Mouse (Mus musculus) forebrain, embryonic 11.5 days (tissue): ENCODE data around the gene Ostc. TPM values are rescaled to one million over a fixed set of nuclear protein-coding genes. Genes with fewer than 3 reads are reported as not detected.

Experiments
- ATAC-seq: fragments of 200-750 bp; cut with Nextera tagmentation; replicated peaks from 2 replicates; pipeline ENCODE4 v1.8.0; 2017; ENCODE audit warnings: moderate TSS enrichment; ENCODE audit not compliant: low FRiP score
- DNase-seq: peaks from one replicate; pipeline ENCODE4 v3.0.0-alpha.2; 2017; ENCODE audit warnings: low spot score
- H3K27ac ChIP-seq: fragments of 300-500 bp; sonication (generic); 2 replicates; pipeline ENCODE4 v1.5.1; 2014; ENCODE audit warnings: low read depth, low read length
- H3K27me3 ChIP-seq: fragments of 300-500 bp; sonication (generic); 2 replicates; pipeline ENCODE4 v1.6.1; 2014; ENCODE audit warnings: mild to moderate bottlenecking, low read length, mixed read lengths; ENCODE audit not compliant: control insufficient read depth, insufficient read depth
- H3K36me3 ChIP-seq: fragments of 300-500 bp; sonication (generic); 2 replicates; pipeline ENCODE4 v1.6.1; 2014; ENCODE audit warnings: mild to moderate bottlenecking, low read length, moderate library complexity, mixed read lengths; ENCODE audit not compliant: control insufficient read depth, insufficient read depth
- H3K4me1 ChIP-seq: fragments of 300-500 bp; sonication (generic); replicated peaks from 2 replicates; pipeline ENCODE4 v1.6.1; 2014; ENCODE audit warnings: low read length, mixed read lengths; ENCODE audit not compliant: control insufficient read depth, insufficient read depth
- H3K4me2 ChIP-seq: fragments of 300-500 bp; sonication (generic); 2 replicates; pipeline ENCODE4 v1.6.1; 2014; ENCODE audit warnings: low read depth, mild to moderate bottlenecking, low read length, moderate library complexity, mixed read lengths; ENCODE audit not compliant: severe bottlenecking
- H3K4me3 ChIP-seq: fragments of 300-500 bp; sonication (generic); 2 replicates; pipeline ENCODE4 v1.5.1; 2014; ENCODE audit warnings: low read depth, low read length
- H3K9ac ChIP-seq: fragments of 300-500 bp; sonication (generic); 2 replicates; pipeline ENCODE4 v1.6.1; 2014; ENCODE audit warnings: low read length
- H3K9me3 ChIP-seq: fragments of 300-500 bp; sonication (generic); 2 replicates; pipeline ENCODE4 v1.6.1; 2016; ENCODE audit warnings: low read length, mixed read lengths; ENCODE audit not compliant: control insufficient read depth
- WGBS: fragments of 180-500 bp; shearing (Covaris S2); extraction: QIAGEN DNeasy Blood & Tissue Kit; methylation state at CpG from one replicate; pipeline ENCODE4 v1.1.7; 2014; 5-methylcytosine and 5-hydroxymethylcytosine counted together
- polyA plus RNA-seq: library from polyadenylated mRNA; unstranded; fragments of >200 nt; fragmentation: Nextera tagmentation; extraction: Ambion mirVana; gene quantifications from 2 replicates; pipeline ENCODE4 v1.2.1, GENCODE M21; 2014

Gene Ostc
- polyA plus RNA-seq, 1 experiment from 2014 or later: 308 TPM

- Histone ChIP-seq H3K27me3 (no peaks in the 10 kb centered on the region), H3K36me3 (peaks cover 25% of the 10 kb centered on the region; the same call in 1 of the 2 replicates), H3K4me3 (peak within 1 kb of the TSS; percentile 97), H3K4me2 (peak within 1 kb of the TSS; percentile 83), H3K27ac (peak within 1 kb of the TSS; percentile 80), H3K9ac (peak within 1 kb of the TSS; percentile 95), H3K4me1 (peaks cover 11% of the 10 kb centered on the region), H3K9me3 (no peaks in the 10 kb centered on the region)
- 0% methylated on average over 45 of the region's 45 CpGs for WGBS
- ATAC-seq (peak; percentile 99), DNase-seq (peak; percentile 96)
Measured at GRCm38 (mm10) chr3:130730189-130730653, 21.0 kb upstream of the Ostc start, which contains the start of gene Rpl34. Rpl34 (minus strand) TSS chr3:130730398.

DNA sequence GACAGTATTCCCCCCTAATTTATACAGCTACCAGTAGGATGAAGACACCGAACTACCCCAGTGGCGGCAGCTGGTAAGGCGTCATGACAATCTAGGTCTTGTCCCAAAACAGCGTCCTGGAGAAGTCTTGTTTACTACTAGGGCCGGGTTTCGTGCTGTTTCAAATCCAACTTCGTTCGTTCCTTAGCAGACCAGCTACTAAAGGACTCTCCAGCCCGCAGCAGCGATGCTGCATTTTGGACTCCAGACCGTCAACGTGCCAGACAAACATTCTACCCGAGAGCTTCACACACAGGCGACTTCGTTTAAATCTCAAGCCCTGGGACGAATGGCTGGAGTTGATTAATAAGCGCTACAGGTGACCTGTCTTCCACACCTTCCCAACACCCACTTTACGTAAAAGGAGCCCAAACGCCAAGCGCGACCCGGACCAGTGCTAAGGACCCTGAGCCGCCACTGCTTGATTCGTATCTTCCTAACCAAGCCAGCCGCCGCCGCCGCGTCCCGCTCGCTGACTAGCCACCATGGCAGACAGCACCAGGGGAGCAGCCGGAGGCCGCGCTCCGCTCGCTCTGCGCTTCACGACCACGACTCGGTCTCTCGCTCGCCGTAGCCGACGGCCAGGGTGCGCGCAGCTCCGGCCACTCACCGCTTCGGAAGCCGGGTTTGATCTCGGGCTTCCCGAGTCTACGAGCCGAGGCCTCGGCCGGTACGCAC is 20.4 kb upstream of the Ostc start:
- peak; percentile 32; the same call in 1 of the 2 replicates for ATAC-seq

DNA sequence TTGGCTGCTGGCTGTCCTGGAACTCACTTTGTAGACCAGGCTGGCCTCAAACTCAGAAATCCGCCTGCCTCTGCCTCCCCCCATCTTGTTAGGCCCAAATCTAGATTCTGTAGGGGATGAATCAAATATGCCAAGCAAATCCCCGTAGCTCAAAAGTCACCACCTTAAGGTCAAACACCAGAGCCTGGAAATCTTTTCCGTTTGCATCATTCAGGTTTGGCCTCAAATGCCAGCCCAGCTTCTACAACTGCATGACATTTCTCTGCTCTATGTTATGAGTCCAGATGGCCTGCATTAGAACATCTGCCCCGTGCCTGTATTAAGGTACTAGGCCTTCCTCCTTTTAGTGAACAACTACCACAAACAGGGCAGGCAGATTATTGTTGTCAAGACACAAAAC is 18.4 kb upstream of the Ostc start:
- 88% methylated on average over 4 of the region's 4 CpGs for WGBS
- no peaks in the 10 kb centered on the region for H3K9me3 ChIP-seq
- ATAC-seq (no peak), DNase-seq (no peak)
- no peaks in the 10 kb centered on the region for H3K27me3 ChIP-seq
- no peak overlapping the region for H3K4me3 ChIP-seq
- H3K27ac ChIP-seq: no peak overlapping the region
- H3K9ac ChIP-seq: no peak overlapping the region
- peaks cover 25% of the 10 kb centered on the region; the same call in 1 of the 2 replicates for H3K36me3 ChIP-seq
- H3K4me1 ChIP-seq: peaks cover 11% of the 10 kb centered on the region
- H3K4me2 ChIP-seq: no peak overlapping the region

More for the DNA sequence above, 20.4 kb upstream of the Ostc start:
- H3K27me3 ChIP-seq: no peaks in the 10 kb centered on the region
- H3K27ac ChIP-seq: peak overlapping the region; percentile 80
- peaks cover 11% of the 10 kb centered on the region for H3K4me1 ChIP-seq
- H3K36me3 ChIP-seq: peaks cover 25% of the 10 kb centered on the region; the same call in 1 of the 2 replicates
- H3K4me3 ChIP-seq: peak overlapping the region; percentile 97
- WGBS: under 1% methylated on average over 58 of the region's 58 CpGs
- DNase-seq: peak; percentile 55
- peak overlapping the region; percentile 95 for H3K9ac ChIP-seq
- peak overlapping the region; percentile 83 for H3K4me2 ChIP-seq
- H3K9me3 ChIP-seq: no peaks in the 10 kb centered on the region

- H3K36me3 ChIP-seq: peaks cover 25% of the 10 kb centered on the region; the same call in 1 of the 2 replicates
- H3K9ac ChIP-seq: no peak overlapping the region
- no peak overlapping the region for H3K4me3 ChIP-seq
- H3K4me2 ChIP-seq: no peak overlapping the region
- DNase-seq (no peak), ATAC-seq (no peak)
- peaks cover 11% of the 10 kb centered on the region for H3K4me1 ChIP-seq
- 95% methylated on average over 1 of the region's 1 CpGs for WGBS
- no peaks in the 10 kb centered on the region for H3K27me3 ChIP-seq
- no peaks in the 10 kb centered on the region for H3K9me3 ChIP-seq
- no peak overlapping the region for H3K27ac ChIP-seq
Measured at GRCm38 (mm10) chr3:130727036-130727435, 17.8 kb upstream of the Ostc start.

DNA sequence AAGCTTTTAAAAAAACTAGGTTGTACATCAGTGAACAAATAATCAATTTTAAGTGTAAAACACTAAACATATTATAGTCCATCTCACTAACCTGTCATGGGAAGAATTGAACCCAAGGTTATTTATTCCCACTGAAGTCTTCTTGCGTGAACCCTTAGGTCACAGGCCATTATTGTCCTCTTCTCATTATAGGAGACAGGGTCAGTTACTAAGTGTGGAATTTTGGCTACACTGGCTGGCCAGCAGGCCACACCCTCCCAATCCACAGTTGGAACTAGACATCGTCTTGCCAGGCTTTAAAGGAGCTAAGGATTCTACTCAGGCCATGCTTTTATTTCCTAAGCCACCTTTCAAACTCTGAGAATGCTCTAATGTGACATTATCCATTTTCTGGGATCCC is 16.5 kb upstream of the Ostc start:
- Histone ChIP-seq H3K36me3 (peaks cover 25% of the 10 kb centered on the region; the same call in 1 of the 2 replicates), H3K4me2 (no peak overlapping the region), H3K9ac (no peak overlapping the region), H3K27ac (no peak overlapping the region), H3K27me3 (no peaks in the 10 kb centered on the region), H3K4me3 (no peak overlapping the region), H3K9me3 (no peaks in the 10 kb centered on the region), H3K4me1 (peaks cover 11% of the 10 kb centered on the region)
- 85% methylated on average over 2 of the region's 2 CpGs for WGBS
- DNase-seq (no peak), ATAC-seq (no peak)

DNA sequence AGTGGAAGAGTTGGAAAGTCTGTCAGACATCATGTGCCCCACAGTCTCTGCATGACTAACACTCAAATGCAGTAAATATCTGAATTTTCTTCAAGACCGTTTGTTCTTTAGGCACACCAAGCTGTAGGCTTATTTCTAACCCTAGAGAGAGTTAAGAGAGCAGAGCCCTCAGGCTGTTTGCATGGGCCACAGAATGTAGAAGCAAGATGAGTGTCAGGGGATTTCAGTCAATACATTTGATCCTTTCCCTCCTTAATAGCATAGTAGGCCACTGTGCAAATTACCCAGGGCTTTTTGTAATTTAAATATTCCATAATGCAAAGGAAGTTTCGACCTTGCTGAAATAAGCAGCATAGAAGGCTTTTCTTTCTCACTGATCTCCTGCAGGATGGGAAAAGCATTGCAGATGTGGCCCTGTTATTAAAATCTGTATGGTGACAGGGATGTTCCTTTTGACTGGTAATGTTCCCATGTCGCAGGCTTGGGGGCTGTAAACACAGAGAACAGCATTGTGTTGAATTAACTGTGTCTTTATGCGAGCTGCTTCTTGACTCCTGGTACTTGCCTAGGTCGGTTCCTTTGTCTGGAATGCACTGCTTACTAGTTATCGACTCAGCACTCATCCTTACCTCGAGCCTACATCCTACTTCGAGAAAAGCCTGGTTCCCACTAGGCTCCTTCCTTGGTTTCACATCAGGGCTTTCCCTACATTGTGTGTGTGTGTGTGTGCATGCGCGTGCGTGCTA is 13.7 kb upstream of the Ostc start:
- DNase-seq (no peak), ATAC-seq (0 out of 2 replicates have a peak, but pooled peaks have one; percentile 26)
- Histone ChIP-seq H3K27me3 (no peaks in the 10 kb centered on the region), H3K9me3 (no peaks in the 10 kb centered on the region), H3K4me3 (no peak overlapping the region), H3K4me2 (no peak overlapping the region), H3K27ac (no peak overlapping the region), H3K4me1 (no peaks in the 10 kb centered on the region), H3K36me3 (peaks cover 15% of the 10 kb centered on the region; the same call in 1 of the 2 replicates), H3K9ac (no peak overlapping the region)
- 74% methylated on average over 11 of the region's 11 CpGs for WGBS

GRCm38 (mm10) chr3:130720225-130720624 is 11.0 kb upstream of the Ostc start:
- Histone ChIP-seq H3K9ac (no peak overlapping the region), H3K4me1 (no peaks in the 10 kb centered on the region), H3K9me3 (no peaks in the 10 kb centered on the region), H3K36me3 (no peaks in the 10 kb centered on the region), H3K27ac (no peak overlapping the region), H3K4me2 (no peak overlapping the region), H3K27me3 (no peaks in the 10 kb centered on the region), H3K4me3 (no peak overlapping the region)
- DNase-seq (no peak), ATAC-seq (no peak)
- 91% methylated on average over 4 of the region's 4 CpGs for WGBS

DNA sequence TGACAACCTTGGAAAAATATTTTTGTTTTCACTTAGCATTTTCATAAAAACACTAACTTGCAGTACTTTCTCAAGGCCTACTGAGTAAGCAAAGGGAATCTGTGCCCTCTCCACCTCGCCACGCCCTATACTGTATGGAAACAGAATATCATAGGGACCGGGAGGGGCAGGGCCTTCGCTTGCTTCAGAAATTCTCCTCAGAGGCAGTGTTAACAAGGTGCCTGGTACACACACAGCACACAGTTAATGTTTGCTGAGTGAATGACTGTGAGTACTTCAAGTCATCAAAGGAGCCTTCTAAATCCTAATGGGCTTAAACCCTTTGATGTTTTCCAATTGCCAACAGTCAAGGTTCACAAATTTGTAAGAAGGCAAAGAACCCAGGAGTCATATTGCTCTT is 9.6 kb upstream of the Ostc start:
- Histone ChIP-seq H3K9me3 (no peaks in the 10 kb centered on the region), H3K27me3 (no peaks in the 10 kb centered on the region), H3K9ac (no peak overlapping the region), H3K36me3 (no peaks in the 10 kb centered on the region), H3K4me3 (no peak overlapping the region), H3K4me2 (no peak overlapping the region), H3K4me1 (no peaks in the 10 kb centered on the region), H3K27ac (no peak overlapping the region)
- ATAC-seq (no peak), DNase-seq (no peak)
- WGBS: 95% methylated on average over 4 of the region's 4 CpGs
